Mouse (Mus musculus) macrophage (primary cell): Measurements from ENCODE around the gene Raver1. TPM values are rescaled to one million over a fixed set of nuclear protein-coding genes. Genes with fewer than 3 reads are reported as not detected.

Experiments used
- H3K27ac ChIP-seq: fragments of 350-480 bp; formaldehyde crosslinking; 2 replicates; pipeline ENCODE4 v1.9.0; 2021
- H3K36me3 ChIP-seq: fragments of 350-480 bp; formaldehyde crosslinking; 2 replicates; pipeline ENCODE4 v1.9.0; 2021; ENCODE audit errors: inconsistent target
- H3K4me3 ChIP-seq: fragments of 350-480 bp; formaldehyde crosslinking; 2 replicates; pipeline ENCODE4 v1.9.0; 2021; ENCODE audit errors: inconsistent target
- H3K79me2 ChIP-seq: fragments of 350-480 bp; formaldehyde crosslinking; 2 replicates; pipeline ENCODE4 v1.9.0; 2021; ENCODE audit errors: inconsistent target
- WGBS: methylation state at CpG from one replicate; pipeline ENCODE4 v1.1.7; 2026; ENCODE audit warnings: inconsistent platforms; ENCODE audit not compliant: missing documents; 5-methylcytosine and 5-hydroxymethylcytosine counted together
- polyA plus RNA-seq: library from polyadenylated mRNA; stranded (reverse); fragments of 250-400 nt; gene quantifications from 3 replicates; pipeline ENCODE4 v1.2.4, GENCODE M21; 2018; ENCODE audit warnings: inconsistent platforms

The Raver1 gene
- polyA plus RNA-seq, 1 experiment from 2014 or later, result 24.3 TPM

GRCm38 (mm10) chr9:21124837-21125236 lies 33.0 kb upstream of the Raver1 start:
- Histone ChIP-seq H3K4me3 (no peak overlapping the region), H3K36me3 (peaks cover 67% of the 10 kb centered on the region), H3K79me2 (peaks cover 24% of the 10 kb centered on the region), H3K27ac (peak overlapping the region; percentile 68)
- WGBS, result 73% methylated on average over 5 of the region's 5 CpGs

- WGBS, result 98% methylated on average over 16 of the region's 16 CpGs
- Histone ChIP-seq H3K79me2 (no peaks in the 10 kb centered on the region), H3K27ac (no peak overlapping the region), H3K4me3 (no peak overlapping the region), H3K36me3 (peaks cover 68% of the 10 kb centered on the region)
Observed at GRCm38 (mm10) chr9:21121483-21121882, 29.7 kb upstream of the Raver1 start.

GRCm38 (mm10) chr9:21117073-21117472 lies 25.3 kb upstream of the Raver1 start:
- Histone ChIP-seq H3K79me2 (no peaks in the 10 kb centered on the region), H3K27ac (no peak overlapping the region), H3K4me3 (no peak overlapping the region), H3K36me3 (peaks cover 76% of the 10 kb centered on the region)
- 83% methylated on average over 6 of the region's 6 CpGs for WGBS

GRCm38 (mm10) chr9:21115105-21115504 lies 23.3 kb upstream of the Raver1 start:
- Histone ChIP-seq H3K79me2 (no peaks in the 10 kb centered on the region), H3K27ac (no peak overlapping the region), H3K4me3 (no peak overlapping the region), H3K36me3 (peaks cover 75% of the 10 kb centered on the region)
- 90% methylated on average over 8 of the region's 8 CpGs for WGBS

GRCm38 (mm10) chr9:21114190-21114589 lies 22.4 kb upstream of the Raver1 start:
- Histone ChIP-seq H3K27ac (no peak overlapping the region), H3K79me2 (no peaks in the 10 kb centered on the region), H3K36me3 (peaks cover 78% of the 10 kb centered on the region), H3K4me3 (no peak overlapping the region)
- WGBS, result 95% methylated on average over 7 of the region's 7 CpGs

GRCm38 (mm10) chr9:21113751-21114150 lies 21.9 kb upstream of the Raver1 start:
- Histone ChIP-seq H3K79me2 (no peaks in the 10 kb centered on the region), H3K36me3 (peaks cover 82% of the 10 kb centered on the region), H3K27ac (no peak overlapping the region), H3K4me3 (no peak overlapping the region)
- 100% methylated on average over 6 of the region's 6 CpGs for WGBS

GRCm38 (mm10) chr9:21107607-21108237 lies 15.9 kb upstream of the Raver1 start:
- H3K27ac ChIP-seq, result no peak overlapping the region
- H3K36me3 ChIP-seq, result peaks cover 78% of the 10 kb centered on the region
- H3K79me2 ChIP-seq, result no peaks in the 10 kb centered on the region
- 95% methylated on average over 23 of the region's 23 CpGs for WGBS
- H3K4me3 ChIP-seq, result no peak overlapping the region

GRCm38 (mm10) chr9:21105760-21106564 lies 14.2 kb upstream of the Raver1 start:
- no peak overlapping the region for H3K27ac ChIP-seq
- WGBS, result 88% methylated on average over 5 of the region's 5 CpGs
- no peak overlapping the region for H3K4me3 ChIP-seq

GRCm38 (mm10) chr9:21104814-21105213 lies 13.0 kb upstream of the Raver1 start:
- Histone ChIP-seq H3K27ac (no peak overlapping the region), H3K36me3 (peaks cover 56% of the 10 kb centered on the region), H3K79me2 (no peaks in the 10 kb centered on the region), H3K4me3 (no peak overlapping the region)
- 90% methylated on average over 6 of the region's 6 CpGs for WGBS

More at GRCm38 (mm10) chr9:21105760-21106564, 14.2 kb upstream of the Raver1 start:
- Histone ChIP-seq H3K36me3 (peaks cover 68% of the 10 kb centered on the region), H3K79me2 (no peaks in the 10 kb centered on the region)

GRCm38 (mm10) chr9:21102076-21102475 lies 10.3 kb upstream of the Raver1 start:
- no peak overlapping the region for H3K4me3 ChIP-seq
- 100% methylated on average over 2 of the region's 2 CpGs for WGBS
- H3K36me3 ChIP-seq, result peaks cover 31% of the 10 kb centered on the region
- H3K27ac ChIP-seq, result no peak overlapping the region
- no peaks in the 10 kb centered on the region for H3K79me2 ChIP-seq

GRCm38 (mm10) chr9:21100447-21101161 lies 8.8 kb upstream of the Raver1 start:
- H3K79me2 ChIP-seq, result no peaks in the 10 kb centered on the region
- 17% methylated on average over 15 of the region's 15 CpGs for WGBS
- H3K36me3 ChIP-seq, result peaks cover 16% of the 10 kb centered on the region
- no peak overlapping the region for H3K4me3 ChIP-seq
- 0 out of 2 replicates have a peak overlapping the region, but pooled peaks have one; percentile 5 for H3K27ac ChIP-seq

- H3K4me3 ChIP-seq, result no peak overlapping the region
- no peaks in the 10 kb centered on the region for H3K36me3 ChIP-seq
- 68% methylated on average over 8 of the region's 8 CpGs for WGBS
- H3K79me2 ChIP-seq, result no peaks in the 10 kb centered on the region
- no peak overlapping the region for H3K27ac ChIP-seq
Observed at GRCm38 (mm10) chr9:21097793-21098192, 6.0 kb upstream of the Raver1 start.

- Histone ChIP-seq H3K36me3 (no peaks in the 10 kb centered on the region), H3K79me2 (peaks cover 8% of the 10 kb centered on the region), H3K4me3 (no peak overlapping the region), H3K27ac (no peak overlapping the region)
- 94% methylated on average over 4 of the region's 4 CpGs for WGBS
Observed at GRCm38 (mm10) chr9:21095958-21096357, 4.2 kb upstream of the Raver1 start.

- WGBS, result 93% methylated on average over 9 of the region's 9 CpGs
- 0 out of 2 replicates have a peak, but pooled peaks cover 12% of the 10 kb centered on the region for H3K36me3 ChIP-seq
Observed at GRCm38 (mm10) chr9:21093423-21093822, 1.6 kb upstream of the Raver1 start.

More at GRCm38 (mm10) chr9:21093423-21093822, 1.6 kb upstream of the Raver1 start:
- Histone ChIP-seq H3K79me2 (peaks cover 33% of the 10 kb centered on the region), H3K27ac (no peak overlapping the region), H3K4me3 (no peak overlapping the region)
